ENCODE assay signal across 25 mouse cellular contexts in the genomic region with DNA sequence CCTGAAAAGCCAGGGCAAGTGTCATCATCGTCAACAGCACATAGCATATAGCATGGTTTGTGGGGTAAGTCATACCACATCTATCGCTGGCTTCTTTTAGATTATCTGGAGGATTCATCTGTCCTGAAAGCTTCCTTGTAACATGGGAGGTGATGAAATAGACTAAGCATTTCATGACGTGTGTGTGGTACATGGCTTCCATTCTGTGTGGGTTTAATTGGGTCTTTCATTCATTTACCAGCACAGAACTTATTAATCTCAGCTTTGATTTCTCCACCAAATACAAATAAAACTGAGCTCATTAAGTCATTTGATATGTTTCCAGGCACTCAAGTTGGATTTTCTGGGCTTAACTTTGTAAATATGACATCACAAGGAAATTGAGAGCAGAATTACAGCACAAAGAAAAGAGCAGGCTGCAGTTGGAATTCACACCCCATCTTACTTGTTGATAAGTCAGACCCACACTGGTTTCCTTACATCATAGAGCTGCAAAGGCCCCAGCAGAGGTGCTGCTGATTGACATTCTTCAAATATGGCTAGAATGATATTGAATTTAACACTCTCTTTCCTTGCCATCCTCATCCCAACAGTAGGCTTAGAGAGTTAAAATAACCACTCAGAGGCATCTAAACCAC.
"Had no signal": no experiment of that assay in that cellular context is flagged by ENCODE, and none has a peak within 500 bp of the region (broad histone marks: within the 10 kb centered on the region; RNA-seq: fewer than 3 reads in every experiment).

No protein-coding gene starts in this region.

- H3K27ac ChIP-seq: layer of hippocampus, adult 2 months; left cerebral cortex, adult 2 months; limb, embryonic 12.5 days; limb, embryonic 15.5 days; liver, embryonic 14.5 days; macrophage; midbrain, embryonic 12.5 days; midbrain, embryonic 15.5 days; stomach, embryonic 15.5 days had no signal

- H3K4me2 ChIP-seq: limb, embryonic 12.5 days; limb, embryonic 15.5 days; liver, embryonic 11.5 days; lung, embryonic 14.5 days; midbrain, embryonic 12.5 days; midbrain, embryonic 15.5 days; stomach, embryonic 15.5 days had no signal

- H3K4me3 ChIP-seq: layer of hippocampus, adult 2 months; left cerebral cortex, adult 2 months; limb, embryonic 12.5 days; limb, embryonic 15.5 days; midbrain, embryonic 12.5 days; midbrain, embryonic 15.5 days; myocyte; stomach, embryonic 15.5 days had no signal

- DNase-seq: kidney, adult 9 months; kidney, postnatal 14 days; layer of hippocampus, adult 9-11 months; layer of hippocampus, postnatal 36 days; left cerebral cortex, postnatal 4 days; liver, postnatal 0 days; lung, embryonic 14.5 days; right cerebral cortex, adult 18-20 months; right cerebral cortex, postnatal 14 days; right cerebral cortex, postnatal 4 days; thymus, adult 2 months; thymus, postnatal 14 days; thymus, postnatal 4 days had no signal

- H3K4me1 ChIP-seq: limb, embryonic 15.5 days; midbrain, embryonic 12.5 days; midbrain, embryonic 15.5 days; stomach, embryonic 15.5 days had no signal

- ATAC-seq: liver, postnatal 0 days; lung, postnatal 0 days; midbrain, embryonic 15.5 days had no signal

- H3K27me3 ChIP-seq: limb, embryonic 12.5 days; limb, embryonic 15.5 days; midbrain, embryonic 12.5 days; midbrain, embryonic 15.5 days; stomach, embryonic 15.5 days had no signal

- H3K36me3 ChIP-seq: limb, embryonic 12.5 days; limb, embryonic 15.5 days; midbrain, embryonic 12.5 days; midbrain, embryonic 15.5 days; stomach, embryonic 15.5 days had no signal

- H3K9ac ChIP-seq: limb, embryonic 12.5 days; limb, embryonic 15.5 days; liver, embryonic 14.5 days; liver, postnatal 0 days; lung, embryonic 14.5 days; midbrain, embryonic 12.5 days; midbrain, embryonic 15.5 days; stomach, embryonic 15.5 days had no signal

- H3K9me3 ChIP-seq: limb, embryonic 12.5 days; limb, embryonic 15.5 days; midbrain, embryonic 12.5 days; midbrain, embryonic 15.5 days; stomach, embryonic 15.5 days had no signal
